8 mouse cellular contexts compared by ENCODE assay signal in genomic region chr1:125435018-125435368, GRCm38 (mm10). TPM values are rescaled to one million over a fixed set of nuclear protein-coding genes. Genes with fewer than 3 reads are reported as not detected.
A peak's percentile ranks its signal among the peaks of the same experiment; 100 is the strongest.
DNase-seq lines count a peak whose midpoint lies in the region; ATAC-seq and TF ChIP-seq lines count a peak whose summit lies in the region.

No protein-coding gene starts in this region.

- no peak for DNase-seq in frontal cortex, postnatal 10 days (ENCODE audit: low spot score in 2 of 2)
- DNase-seq in testis, postnatal 14 days (ENCODE audit: low spot score) = no peak
- DNase-seq in stomach, postnatal 0 days (ENCODE audit: low spot score) = no peak
- no peak for DNase-seq in adrenal gland, postnatal 4 days (ENCODE audit: low spot score in 2 of 2)
- no peak for DNase-seq in natural killer cell, adult 2 months (ENCODE audit: low spot score in 2 of 2)

- TF ChIP-seq EP300 in stomach, postnatal 0 days (optimal IDR thresholded peaks at IDR 0.05) = no peak

- peak overlapping the region; percentile 99 for H3K4me3 ChIP-seq in testis, adult 2 months (ENCODE audit: control insufficient read depth, low read depth, low read length)
- H3K4me3 ChIP-seq in limb, embryonic 15.5 days = peak overlapping the region; percentile 88
- H3K4me3 ChIP-seq in stomach, postnatal 0 days (ENCODE audit: low read depth, low read length) = peak overlapping the region; percentile 90

- H3K27me3 ChIP-seq in testis, adult 2 months (ENCODE audit: control insufficient read depth, insufficient read depth, low read length) = no peaks in the 10 kb centered on the region
- no peaks in the 10 kb centered on the region for H3K27me3 ChIP-seq in limb, embryonic 15.5 days
- H3K27me3 ChIP-seq in stomach, postnatal 0 days (ENCODE audit: control insufficient read depth, insufficient read depth, low read length) = no peaks in the 10 kb centered on the region

- peak overlapping the region; percentile 97 for H3K9ac ChIP-seq in limb, embryonic 15.5 days
- peak overlapping the region; percentile 97 for H3K9ac ChIP-seq in stomach, postnatal 0 days (ENCODE audit: low read length)

- H3K4me2 ChIP-seq in limb, embryonic 15.5 days = peak overlapping the region; percentile 45
- peak overlapping the region; percentile 52 for H3K4me2 ChIP-seq in stomach, postnatal 0 days (replicated peaks; ENCODE audit: low read depth)

- no peak for TF ChIP-seq CTCF in testis, adult 2 months (IDR thresholded peaks at IDR 0.05; ENCODE audit: control insufficient read depth, insufficient read depth, insufficient replicate concordance, low read depth, low read length)
- TF ChIP-seq CTCF in stomach, postnatal 0 days (IDR thresholded peaks at IDR 0.05; ENCODE audit: low read depth) = no peak

- WGBS in limb, embryonic 15.5 days = 0% methylated on average over 20 of the region's 23 CpGs
- 2% methylated on average over 18 of the region's 23 CpGs for WGBS in stomach, postnatal 0 days

- H3K27ac ChIP-seq in testis, adult 2 months (ENCODE audit: control insufficient read depth, insufficient read depth, low read depth, low read length) = peak overlapping the region; percentile 96
- H3K27ac ChIP-seq in limb, embryonic 15.5 days = peak overlapping the region; percentile 98
- H3K27ac ChIP-seq in stomach, postnatal 0 days (replicated peaks) = peak overlapping the region; percentile 99

- peaks cover 7% of the 10 kb centered on the region for H3K4me1 ChIP-seq in testis, adult 2 months (ENCODE audit: control insufficient read depth, insufficient read depth, low read length)
- H3K4me1 ChIP-seq in limb, embryonic 15.5 days = peaks cover 9% of the 10 kb centered on the region
- H3K4me1 ChIP-seq in stomach, postnatal 0 days (replicated peaks; ENCODE audit: control insufficient read depth, insufficient read depth) = no peaks in the 10 kb centered on the region

- no peaks in the 10 kb centered on the region for H3K36me3 ChIP-seq in testis, adult 2 months (ENCODE audit: control insufficient read depth, insufficient read depth, low read length)
- H3K36me3 ChIP-seq in limb, embryonic 15.5 days = no peaks in the 10 kb centered on the region
- no peaks in the 10 kb centered on the region for H3K36me3 ChIP-seq in stomach, postnatal 0 days (ENCODE audit: control insufficient read depth, insufficient read depth, low read length)

- no peaks in the 10 kb centered on the region for H3K9me3 ChIP-seq in limb, embryonic 15.5 days
- H3K9me3 ChIP-seq in stomach, postnatal 0 days (ENCODE audit: control insufficient read depth, low read length) = no peaks in the 10 kb centered on the region

- TF ChIP-seq POLR2A in testis, adult 2 months (IDR thresholded peaks at IDR 0.05; ENCODE audit: control insufficient read depth, low read depth, low read length) = no peak; the same call in 1 of the 2 replicates

- peak; percentile 22 for ATAC-seq in frontal cortex, adult (ENCODE audit: low TSS enrichment)
- no peak for ATAC-seq in limb, embryonic 15.5 days (ENCODE audit: insufficient number of reproducible peaks, low FRiP score, low TSS enrichment, low read depth)
- ATAC-seq in stomach, postnatal 0 days (ENCODE audit: low FRiP score, low TSS enrichment) = no peak

RNA-seq across cellular contexts. Expression of gene Actr3, which starts 0.5 kb away (rescaled TPM):
- polyA plus RNA-seq in testis, adult 2 months (2012; rRNA removed) = 12.1 and 13.3 TPM in 2 replicates
- 267 and 277 TPM in 2 replicates for polyA plus RNA-seq in limb, embryonic 15.5 days (2015; fragmentation: Nextera tagmentation; extraction: Ambion mirVana)
- polyA plus RNA-seq in stomach, postnatal 0 days (2015; fragmentation: Nextera tagmentation; extraction: Ambion mirVana) = 245 and 251 TPM in 2 replicates
- total RNA-seq in adrenal gland, postnatal 4 days (2021) = 100 to 1,000 TPM; 172 to 175 TPM

Comparison
In these comparisons a context has a peak if more than half of its experiments do, and no peak if none do; other contexts are left out.
1. RNA of gene Actr3, which starts 0.5 kb away (polyA plus RNA-seq): 267 to 277 TPM in limb, embryonic 15.5 days and 245 to 251 TPM in stomach, postnatal 0 days; 12.1 to 13.3 TPM in testis, adult 2 months; every median in the first group is over 10 times any median in the second.
2. Peak in every context shown above with its lines, with median percentiles within 50 percentile points of each other: H3K27ac ChIP-seq and H3K4me3 ChIP-seq.